Mouse (Mus musculus): ENCODE measurements around the gene Lin28b.
"Not testable (repeated sequence)": the region's sequence is repeated elsewhere in the genome, so short reads cannot be mapped to it uniquely, and the experiment has no call there.

The Lin28b gene

DNA sequence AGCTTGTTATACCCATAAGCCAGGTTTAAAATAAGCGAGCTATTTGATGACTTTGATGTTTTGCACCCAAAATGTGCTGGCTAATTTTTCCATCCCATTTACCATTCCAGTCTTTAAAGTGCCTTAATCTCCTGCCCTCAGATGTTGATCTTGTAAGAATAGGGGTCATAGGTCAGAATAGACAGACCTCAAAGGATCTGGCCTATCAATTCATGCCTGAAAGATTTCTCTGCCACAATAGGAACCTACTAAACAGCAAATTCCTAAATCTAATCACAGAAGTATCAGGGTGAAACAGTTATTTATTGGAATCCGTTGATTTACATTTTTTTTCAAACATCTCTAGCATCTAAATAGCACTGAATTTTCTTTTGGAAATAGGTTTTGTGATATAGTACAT lies 74.5 kb downstream of the Lin28b start:
- no peak for DNase-seq (ENCODE audit: inconsistent ontology term)

DNA sequence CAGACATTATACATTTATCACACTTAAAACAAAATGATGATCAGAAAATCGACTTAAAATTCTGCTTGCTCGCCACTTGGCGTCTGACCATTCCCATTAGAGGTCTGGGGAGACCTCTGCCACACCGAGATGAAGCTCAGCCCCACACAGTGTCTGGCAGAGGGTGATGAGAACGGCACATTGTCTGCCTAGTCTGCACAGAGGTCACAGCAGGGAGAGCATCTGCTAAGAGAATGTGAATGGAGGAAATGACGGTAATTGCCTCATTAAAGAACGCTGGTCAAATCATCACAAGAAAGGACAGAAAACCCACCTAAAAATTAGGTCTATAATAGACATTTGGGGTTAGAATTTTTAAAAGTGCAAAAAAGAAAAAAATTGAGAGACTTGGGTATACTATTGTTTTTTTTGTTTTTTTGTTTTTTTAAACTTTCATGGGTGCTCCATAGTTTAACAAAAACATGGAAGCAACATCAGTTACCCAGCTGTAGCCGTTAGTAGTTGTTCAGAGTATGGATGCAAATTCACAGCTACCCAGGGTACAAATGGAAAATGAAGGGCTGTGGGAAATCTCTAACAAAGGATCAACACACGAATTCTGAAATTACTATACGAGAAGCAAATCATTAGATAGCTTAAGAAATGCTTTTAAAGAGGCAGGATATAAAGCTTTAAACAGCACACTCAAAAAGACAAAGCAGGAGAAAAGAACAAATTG lies 75.4 kb downstream of the Lin28b start:
- DNase-seq (ENCODE audit: inconsistent ontology term): no peak

DNA sequence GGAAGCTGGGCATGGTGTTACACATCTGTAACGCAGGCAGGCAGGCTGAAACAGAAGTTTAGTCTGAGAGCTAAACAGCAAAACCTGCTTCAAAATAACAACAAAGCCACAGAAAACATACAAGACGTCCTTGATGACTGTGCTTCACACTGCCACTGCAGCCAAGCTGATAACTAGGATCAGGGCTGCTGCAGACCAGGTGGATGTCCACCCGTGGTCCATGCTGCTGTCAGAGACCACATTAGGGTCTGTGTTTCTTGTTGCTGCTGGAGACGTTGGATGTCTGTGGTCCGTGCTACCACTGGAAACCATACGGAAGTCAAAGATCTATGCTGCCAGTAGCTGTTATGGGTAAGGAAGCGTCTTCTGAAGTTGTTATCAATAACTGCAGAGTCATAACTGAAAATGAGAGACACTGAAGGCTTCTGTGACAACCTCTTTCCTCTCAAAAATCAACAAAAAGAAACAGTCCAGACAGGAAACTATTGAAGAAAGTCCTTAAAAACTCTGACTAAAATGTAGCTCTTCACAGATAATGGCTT lies 86.4 kb downstream of the Lin28b start:
- DNase-seq (ENCODE audit: inconsistent ontology term): no peak

DNA sequence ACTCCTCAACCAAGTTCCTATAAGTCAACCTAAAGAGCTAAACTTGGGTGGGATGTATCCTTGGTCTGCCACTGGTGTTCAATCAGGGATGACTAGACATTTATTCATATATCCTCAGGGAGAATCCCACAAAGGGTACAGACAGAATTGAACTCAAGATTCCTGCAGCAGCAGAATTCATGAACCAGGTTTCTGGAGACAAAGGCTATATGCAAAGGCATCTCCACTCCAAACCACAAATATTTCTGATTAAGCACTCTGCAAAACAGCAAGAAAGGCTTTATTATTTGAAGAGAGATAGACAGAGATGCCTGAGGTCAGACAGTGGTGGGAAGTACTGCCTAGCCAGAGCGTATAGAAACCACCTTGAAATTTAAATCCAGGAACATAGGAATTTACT lies 88.0 kb downstream of the Lin28b start:
- peak; percentile 83 for DNase-seq (ENCODE audit: inconsistent ontology term)

DNA sequence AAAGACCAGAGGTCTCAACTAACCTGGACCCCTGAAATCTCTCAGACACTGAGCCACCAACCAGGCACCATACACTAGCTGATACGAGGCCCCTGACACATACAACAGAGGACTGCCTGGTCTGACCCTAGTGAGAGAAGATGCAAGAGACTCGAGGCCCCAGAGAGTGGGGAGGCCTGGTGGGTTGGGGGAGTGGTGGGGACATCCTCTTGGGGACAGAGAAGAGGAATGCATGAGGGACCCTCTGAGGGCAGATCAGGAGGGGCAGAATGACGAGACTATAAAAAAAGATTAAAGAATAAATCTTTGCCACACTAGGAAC lies 103.6 kb downstream of the Lin28b start:
- no peak for DNase-seq (ENCODE audit: inconsistent ontology term)

DNA sequence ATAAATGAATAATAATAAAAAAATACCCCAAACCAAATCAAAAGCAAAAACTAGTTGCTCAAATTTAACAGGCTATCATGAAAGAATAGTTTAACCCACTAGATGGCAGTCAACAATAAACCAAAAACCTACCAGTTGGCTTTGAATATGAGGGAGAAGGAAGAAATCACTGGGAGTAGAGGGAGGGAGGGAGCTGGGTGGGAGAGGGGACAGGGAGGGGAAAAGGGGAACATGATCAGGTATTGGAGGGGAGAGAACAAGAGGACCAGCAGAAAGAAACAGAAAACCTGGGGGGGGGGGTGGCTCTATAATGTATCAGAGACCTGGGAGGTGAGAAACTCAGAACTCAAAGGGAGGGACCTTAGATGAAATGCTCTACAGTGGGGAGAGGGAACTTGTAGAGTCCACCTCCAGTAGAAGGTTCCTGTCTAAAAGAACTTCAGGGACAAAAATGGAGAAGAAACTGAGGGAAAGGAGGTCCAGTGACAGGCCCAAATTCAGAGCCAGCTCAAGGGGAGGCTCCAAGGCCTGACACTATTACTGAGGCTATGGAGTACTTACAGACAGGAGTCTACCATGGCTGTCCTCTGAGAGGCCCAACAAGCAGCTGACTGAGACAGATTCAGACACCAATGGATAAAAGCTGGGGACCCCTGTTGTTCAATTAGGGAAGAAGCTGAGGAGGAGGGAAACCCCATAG lies 104.1 kb downstream of the Lin28b start:
- DNase-seq (ENCODE audit: inconsistent ontology term): peak; percentile 19

DNA sequence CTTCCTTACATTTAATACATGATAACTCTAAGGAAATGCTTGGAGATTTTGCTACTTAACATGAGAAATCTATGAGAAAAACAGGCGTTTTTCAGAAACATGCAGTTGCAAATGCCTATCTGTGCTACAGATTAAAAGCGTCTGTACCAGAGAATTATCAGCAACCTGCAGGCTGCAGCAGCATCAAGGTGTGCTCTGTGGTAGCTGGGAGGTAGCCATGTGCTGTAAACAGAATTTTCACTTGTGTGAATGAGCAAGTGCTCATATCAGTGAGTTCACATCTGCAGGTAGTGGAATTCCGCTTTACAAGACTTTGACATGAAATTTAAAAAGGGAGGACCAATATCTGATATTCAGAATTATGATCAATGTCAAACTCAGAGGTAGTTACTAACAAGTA lies 107.9 kb downstream of the Lin28b start:
- DNase-seq (ENCODE audit: inconsistent ontology term): no peak

DNA sequence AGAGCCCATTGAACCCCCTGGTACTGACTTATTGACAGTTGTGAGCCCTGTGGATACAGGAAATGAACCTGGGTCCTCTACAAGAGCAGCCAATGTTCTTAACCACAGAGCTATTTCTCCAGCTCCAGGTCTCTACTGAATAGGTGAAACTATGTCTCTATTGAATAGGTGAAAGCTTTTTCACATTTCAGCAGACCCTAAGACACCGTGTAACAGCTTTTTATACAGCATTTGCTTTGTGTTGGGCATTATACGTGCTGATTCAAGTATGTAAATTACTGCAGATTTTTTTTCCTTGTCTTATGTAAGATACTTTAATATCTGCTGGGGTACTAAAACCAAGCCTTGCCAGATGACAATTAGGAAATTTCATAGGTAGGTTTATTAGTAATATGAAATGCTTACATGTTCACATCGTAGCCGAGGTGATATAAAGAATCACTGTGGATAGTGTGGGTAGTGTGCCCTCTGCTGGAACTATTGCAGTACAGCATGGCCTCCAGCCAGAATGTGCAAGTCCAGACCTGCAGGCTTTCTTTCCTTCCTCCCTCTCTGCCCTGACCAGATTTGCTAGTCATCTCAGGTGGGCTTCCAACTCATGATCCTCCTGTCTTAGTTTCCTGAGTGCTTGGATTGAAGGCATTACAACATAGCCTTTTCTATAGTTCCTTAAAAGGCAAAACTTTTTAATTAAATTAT lies 113.1 kb downstream of the Lin28b start:
- peak; percentile 49 for DNase-seq (ENCODE audit: inconsistent ontology term)

DNA sequence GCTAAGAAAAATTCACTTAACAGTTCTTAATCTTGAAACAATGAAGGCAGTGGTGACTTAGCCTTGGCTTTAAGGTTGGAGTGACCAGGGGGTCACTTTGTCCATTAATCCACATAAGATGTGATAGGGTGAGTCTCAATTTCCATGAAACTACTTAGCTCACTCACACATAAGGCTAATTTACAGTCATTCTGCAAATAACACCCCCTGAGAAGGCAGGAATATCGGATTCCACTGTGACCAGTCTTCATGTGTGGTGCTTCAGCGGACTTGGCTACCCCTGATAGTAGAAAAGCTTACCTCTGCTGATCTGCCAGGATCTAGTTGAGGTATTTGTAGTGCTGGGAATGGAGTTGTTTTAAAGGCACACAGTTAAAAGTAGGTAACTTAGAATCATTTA lies 115.7 kb downstream of the Lin28b start:
- no peak for DNase-seq (ENCODE audit: inconsistent ontology term)

DNA sequence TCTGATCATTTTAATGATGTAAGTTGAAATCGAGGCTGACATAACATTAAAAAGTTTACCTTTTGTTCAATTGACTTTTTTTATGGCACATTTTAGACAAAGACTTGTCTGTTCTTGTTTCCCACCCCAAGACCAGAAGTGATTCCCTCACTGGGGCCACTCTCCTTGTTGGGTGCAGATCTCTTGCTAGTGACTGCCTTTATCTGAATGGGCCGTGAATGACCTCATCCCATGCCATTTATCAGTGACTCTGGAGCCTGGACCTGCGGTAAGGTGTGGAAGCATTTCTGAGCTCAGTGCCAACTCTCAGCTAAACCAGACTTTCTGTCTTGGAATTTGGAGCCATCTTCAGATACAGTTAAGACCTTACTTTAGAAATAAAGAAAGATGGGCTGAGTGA lies 116.6 kb downstream of the Lin28b start:
- no peak for DNase-seq (ENCODE audit: inconsistent ontology term)

DNA sequence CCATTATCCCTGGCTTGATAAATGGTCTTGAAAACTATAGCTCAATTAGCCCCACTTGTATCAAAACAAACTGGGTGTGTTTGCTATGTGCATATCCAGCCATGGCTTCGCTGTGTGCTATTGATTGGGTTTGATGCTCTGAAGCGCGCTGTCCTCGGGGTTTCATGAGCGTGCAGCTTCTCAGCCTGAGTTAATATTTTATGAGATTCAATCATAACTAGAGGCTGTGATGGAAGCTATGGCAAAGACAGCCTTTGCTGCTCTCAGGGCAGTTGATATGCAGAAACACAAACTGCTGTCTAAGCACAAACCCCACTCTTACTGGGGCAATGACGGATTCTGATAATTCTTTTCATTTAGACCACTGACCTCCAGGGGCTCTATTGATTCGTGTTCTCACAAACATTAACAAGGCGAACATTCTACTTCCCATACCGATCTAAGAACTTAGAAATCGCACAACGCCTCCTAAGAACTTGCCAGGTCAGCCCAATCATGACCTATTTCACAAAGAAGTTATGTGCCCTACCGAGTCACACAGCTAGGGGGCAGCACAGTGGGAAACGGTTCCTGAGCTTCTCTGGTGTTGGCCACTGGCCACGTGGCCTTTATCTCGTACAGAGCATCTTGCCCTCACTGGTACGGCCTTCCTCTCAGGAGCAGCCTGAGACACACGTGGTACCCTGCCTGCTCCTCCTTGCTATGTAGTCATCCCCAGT lies 119.0 kb downstream of the Lin28b start:
- no peak for DNase-seq (ENCODE audit: inconsistent ontology term)

DNA sequence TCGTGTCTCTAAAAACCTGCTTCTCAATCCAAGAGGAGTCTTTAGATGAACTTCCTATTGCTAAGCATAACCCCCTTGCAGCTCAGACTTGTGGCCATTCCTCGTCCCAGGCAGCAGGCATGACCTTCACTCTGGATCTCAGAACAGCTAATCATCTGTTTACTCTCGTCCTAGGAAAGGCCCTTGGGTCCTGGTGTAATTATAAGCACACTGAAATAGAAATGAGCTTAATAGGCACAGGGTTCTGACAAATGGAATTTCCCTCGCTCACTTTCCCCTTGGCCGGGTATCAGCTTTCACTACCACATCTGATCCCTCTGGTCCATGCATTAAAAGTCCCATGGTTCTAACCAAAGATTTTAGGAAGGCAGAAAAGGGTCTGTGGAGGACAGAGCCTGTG lies 122.8 kb downstream of the Lin28b start:
- DNase-seq (ENCODE audit: inconsistent ontology term): no peak

DNA sequence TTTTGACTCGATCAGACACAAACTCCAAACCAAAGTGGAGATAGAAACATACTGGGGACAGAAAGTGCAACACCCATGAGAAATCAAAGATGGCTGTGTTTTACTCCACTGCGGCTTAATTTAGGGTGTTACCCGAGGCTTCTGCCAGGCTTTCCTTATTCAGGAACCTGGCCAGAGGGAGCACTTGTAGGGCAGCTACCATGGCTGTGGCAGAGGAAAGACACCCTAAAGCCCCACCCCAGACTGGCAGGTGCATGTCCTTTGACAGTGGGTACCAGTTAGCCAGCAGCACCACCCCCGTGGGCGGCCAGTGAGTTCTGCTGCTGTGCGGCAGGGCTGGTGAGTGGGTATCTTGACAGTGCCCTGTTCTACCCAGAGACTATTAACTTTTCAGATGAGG lies 130.1 kb downstream of the Lin28b start:
- no peak for DNase-seq (ENCODE audit: inconsistent ontology term)

DNA sequence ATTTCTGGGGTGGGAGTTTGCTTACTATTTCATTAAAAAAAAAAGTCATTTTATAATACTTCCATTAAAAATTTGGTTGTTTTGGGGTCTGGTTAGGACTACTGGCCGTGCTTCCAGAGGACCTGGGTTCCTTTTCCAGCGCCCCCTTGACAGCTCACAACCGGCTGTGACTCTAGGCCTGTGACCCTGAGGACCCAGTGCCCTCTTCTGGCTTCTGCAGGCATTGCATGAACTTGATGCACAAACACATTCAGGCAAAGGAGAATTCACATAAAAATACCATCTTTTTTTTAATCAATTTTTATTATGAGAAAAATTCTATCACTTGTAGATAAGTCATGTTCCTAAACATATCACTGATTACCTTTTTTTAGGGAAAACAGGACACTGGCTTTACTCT lies 138.1 kb downstream of the Lin28b start:
- not testable (repeated sequence) for DNase-seq (ENCODE audit: inconsistent ontology term)

DNA sequence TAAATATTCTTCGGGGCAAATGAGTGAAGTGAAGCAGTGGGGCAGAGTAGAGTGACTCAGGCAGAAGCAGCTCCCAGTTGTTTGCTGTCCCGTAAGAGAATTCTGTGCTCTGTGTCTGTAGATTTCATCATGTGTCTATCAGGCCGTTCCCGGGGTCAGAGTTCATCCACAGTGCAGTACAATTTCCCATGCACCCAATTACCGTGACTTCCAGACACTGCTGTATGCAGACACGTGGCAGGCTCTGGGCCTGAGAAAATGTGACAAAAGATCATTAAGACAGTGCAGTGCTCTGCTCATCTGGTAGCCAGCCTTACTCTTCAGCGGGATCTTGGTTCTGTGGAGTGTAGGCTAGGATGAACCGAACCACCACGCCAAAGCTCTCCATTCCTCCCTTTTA lies 141.0 kb downstream of the Lin28b start:
- DNase-seq (ENCODE audit: inconsistent ontology term): no peak

DNA sequence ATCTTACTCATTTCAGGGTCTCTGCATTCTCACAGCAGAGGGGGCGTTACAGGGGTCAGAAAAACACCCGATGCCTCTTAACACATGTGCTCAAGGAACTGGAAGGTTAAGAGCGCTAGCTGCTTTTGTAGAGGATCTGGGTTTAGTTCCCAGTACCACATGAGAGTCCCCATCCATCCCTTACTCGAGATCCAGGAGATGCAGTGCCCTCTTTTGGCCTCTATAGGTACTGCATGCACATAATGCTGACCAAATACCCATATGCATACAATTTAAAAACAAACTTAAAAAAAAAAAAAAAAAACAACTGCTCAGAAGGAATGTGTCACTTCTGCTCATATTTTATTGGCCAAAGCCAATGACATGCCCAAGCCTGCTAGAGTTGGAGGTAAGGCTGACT lies 141.8 kb downstream of the Lin28b start:
- DNase-seq (ENCODE audit: inconsistent ontology term): no peak

DNA sequence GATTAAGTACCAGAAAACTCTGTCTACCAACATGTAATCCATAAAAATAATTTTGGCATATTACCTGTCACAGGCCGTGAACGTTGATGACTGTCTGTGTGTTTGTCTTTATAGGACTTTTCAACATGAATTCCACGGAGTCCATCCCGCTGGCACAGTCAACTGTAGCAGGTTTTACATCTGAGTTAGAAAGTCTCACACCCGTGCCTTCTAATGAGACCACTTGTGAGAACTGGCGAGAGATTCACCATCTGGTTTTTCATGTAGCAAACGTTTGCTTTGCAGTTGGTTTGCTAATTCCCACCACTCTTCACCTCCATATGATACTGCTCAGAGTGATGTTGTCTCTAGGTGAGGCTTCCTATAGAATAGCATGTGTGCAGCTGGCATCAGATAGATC lies 147.1 kb downstream of the Lin28b start:
- no peak for DNase-seq (ENCODE audit: inconsistent ontology term)

DNA sequence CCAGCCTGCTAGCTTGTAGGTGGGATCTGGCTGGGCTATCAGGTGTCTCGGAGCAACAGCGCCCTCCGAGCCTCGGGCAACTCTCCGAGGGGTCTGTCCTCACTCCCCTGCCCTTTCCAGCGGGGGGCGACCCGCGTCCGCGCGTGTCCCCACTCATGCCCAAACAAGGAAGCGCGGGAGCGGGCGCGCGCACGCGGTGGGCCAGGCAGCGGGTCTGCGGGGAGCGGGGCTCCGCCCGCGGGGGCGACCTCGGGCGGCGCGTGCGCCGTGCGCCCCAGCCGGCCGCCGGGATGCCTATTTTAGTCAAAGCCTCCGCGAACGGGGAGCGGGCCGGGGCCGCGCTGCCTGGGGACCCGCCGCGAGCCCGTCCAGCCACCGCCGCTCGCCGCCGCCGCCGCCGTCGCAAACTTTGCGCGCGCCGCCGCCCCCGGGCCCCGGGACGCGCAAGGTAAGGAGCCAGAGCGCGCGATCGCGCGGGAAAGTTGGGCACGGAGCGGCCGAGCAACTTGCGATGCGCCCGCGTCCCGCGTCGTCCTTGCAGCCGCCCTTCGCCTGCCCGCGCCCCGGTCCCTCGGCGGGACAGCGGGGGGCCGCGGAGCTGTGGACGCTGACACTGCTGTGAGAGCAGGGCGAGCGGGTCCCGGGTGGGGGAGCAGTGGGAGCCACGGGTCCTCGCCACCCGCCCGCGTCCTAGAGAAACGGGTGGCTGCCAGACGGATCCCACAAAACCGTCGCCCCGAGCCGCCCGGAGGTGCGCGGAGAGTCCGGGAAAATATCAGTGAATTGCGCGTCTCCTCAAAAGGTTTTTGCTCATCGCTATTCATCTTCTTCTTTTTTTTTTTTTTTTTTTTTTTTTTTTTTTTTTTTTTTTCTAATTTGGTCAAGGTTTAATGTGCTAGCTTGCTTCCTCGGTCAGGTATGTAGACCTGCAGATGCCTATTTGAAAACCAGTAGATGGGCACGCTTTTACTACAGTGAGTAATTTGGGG lies 150.5 kb downstream of the Lin28b start, which contains the start of gene Bves:
TSS of gene Bves (plus strand) at position 339 of the 989 bp plus-strand sequence.
- peak; percentile 81 for DNase-seq (ENCODE audit: inconsistent ontology term)

DNA sequence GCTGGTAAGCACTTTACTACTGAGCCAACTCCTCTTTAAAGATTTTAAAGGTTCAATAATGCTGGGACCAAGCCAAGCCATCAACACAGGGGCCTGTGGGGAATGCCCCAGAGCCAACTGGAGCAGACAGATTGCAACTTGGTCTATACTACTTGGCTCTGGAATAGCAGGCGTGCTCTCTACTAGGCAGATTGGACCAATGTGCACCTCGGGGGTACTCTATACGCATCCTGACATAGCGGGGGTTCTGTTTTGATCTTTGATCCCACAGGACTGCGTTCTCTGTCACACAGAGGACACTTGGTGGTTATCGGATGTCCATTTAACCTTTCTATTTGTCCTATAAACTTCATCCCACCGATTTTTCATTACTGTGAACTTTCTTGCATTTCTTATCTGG lies 151.3 kb downstream of the Lin28b start:
- DNase-seq (ENCODE audit: inconsistent ontology term): no peak

DNA sequence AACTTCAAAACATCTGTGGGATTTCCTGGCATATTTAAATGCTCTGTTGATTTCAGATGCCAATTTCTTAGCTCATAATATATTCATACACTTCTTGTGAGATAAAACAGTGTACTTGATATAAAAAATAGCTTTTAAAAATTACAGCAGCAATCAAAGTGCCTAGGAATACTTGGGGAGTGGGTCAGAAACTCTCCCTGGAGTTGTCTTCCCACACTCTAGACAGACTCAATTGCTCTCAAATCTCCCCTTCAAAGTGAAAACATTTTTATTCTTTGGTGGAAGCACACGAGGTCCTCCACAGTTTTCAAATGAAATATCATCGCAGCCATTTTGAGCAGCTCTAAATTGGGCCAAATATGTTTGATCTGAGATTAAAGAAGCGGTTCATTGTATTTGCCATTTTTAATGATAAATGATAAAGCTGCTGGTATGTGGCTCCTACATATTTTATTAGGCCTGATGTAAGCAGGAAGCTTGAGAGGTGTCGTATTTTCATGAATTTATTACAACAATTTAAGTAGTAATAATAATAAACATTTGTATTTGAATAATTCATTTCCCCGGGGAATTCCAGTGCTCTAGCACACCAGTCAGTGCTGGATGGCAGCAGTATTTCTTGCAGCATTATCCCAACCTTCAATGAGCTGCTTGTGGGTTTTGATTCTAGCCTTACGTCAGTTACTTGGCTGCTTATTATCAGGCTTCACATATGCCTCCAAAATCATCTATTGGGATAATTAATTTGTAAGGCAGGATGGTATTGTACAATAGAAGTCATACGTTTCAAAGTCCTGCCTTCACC lies 157.8 kb downstream of the Lin28b start:
- no peak for DNase-seq (ENCODE audit: inconsistent ontology term)

Data from Muller cell, postnatal 12 days (primary cell).